Mouse (Mus musculus): Measurements from ENCODE around the gene Clec11a.

The Clec11a gene

DNA sequence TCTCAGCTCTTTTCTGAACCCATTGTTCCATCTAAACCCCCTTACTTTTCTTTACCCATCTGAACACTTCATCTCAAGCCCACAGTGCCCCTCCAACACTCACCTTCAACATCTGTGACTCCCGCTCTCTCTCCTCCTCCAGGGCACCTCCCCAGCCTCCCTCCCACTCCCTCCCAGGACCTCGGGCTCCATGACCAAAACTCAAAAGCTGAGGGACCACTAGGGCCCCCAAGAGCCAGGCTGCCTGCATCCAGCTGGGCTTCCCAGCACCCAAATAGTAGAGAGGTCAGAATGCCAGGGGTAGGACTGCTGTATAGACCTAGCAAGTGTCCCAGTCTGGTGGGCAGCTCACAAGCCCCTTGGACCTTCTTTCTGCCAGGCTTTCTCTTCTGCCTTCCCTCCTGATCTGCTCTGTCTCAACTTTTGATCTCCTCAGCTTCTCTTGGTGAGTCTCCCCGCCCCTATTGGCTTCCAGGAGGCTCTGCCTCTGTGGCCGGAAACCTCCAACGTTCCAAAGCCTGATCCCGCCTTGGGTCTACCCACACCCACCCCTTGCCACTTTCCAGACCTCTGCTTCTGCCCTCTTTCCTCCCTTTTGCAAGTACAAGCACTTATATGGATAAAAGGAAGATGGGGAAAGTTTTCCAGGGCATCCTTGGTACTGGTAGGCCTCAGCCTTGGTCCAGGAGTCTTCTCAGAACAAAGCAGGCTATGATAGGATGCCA, at the start of gene Clec11a:
Clec11a (minus strand) TSS at position 387 of the 725 bp plus-strand sequence.
- CTCF ChIA-PET: interaction anchor here (0.9 kb wide), 1 partner anchor 239 kb away, joined by 3 read pairs; no protein-coding TSS in a partner anchor

DNA sequence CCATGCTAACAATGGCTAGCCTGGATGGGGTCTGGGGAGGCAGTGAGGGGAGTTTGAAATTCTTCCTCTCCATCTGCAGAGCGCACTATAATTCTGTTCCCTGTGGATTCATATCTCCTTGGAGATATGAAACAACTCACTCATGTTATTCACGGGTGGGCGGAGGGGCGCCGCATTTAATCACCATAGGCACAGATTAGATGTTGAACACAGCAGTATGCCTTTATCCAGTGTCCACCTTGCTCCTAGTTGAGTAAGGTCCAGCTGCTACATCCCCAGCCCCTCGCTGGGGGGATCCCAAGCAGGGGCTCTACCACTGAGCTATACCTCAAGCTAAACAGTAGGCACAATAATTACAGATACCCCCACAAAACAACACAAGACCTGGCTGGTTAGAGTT, 48.7 kb upstream of the Clec11a start:
- CTCF ChIA-PET: no interaction called here

DNA sequence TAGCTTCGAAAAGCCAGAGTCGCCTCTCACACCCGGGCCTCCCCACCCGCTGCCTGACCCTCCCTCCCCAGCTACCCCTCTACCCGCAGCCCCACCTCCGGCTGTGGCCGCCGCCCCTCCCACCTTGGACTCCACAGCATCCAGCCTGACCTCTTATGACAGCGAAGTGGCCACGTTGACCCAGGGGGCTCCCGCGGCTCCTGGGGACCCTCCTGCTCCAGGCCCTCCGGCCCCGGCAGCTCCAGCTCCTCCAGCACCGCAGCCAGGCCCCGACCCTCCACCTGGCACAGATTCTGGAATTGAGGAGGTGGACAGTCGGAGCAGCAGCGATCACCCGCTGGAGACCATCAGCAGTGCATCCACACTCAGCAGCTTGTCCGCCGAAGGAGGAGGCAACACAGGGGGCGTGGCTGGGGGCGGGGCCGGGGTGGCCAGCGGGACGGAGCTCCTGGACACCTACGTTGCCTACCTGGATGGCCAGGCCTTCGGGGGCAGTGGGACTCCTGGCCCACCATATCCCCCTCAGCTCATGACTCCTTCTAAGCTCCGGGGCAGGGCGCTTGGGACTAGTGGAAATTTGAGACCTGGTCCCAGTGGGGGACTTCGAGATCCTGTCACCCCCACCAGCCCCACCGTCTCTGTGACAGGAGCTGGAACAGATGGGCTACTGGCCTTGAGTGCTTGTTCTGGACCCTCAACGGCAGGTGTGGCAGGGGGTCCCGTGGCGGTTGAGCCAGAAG, 47.1 kb upstream of the Clec11a start:
- CTCF ChIA-PET: interaction anchor here (0.5 kb wide), 1 partner anchor 426 kb away, joined by 3 read pairs; no protein-coding TSS in a partner anchor

DNA sequence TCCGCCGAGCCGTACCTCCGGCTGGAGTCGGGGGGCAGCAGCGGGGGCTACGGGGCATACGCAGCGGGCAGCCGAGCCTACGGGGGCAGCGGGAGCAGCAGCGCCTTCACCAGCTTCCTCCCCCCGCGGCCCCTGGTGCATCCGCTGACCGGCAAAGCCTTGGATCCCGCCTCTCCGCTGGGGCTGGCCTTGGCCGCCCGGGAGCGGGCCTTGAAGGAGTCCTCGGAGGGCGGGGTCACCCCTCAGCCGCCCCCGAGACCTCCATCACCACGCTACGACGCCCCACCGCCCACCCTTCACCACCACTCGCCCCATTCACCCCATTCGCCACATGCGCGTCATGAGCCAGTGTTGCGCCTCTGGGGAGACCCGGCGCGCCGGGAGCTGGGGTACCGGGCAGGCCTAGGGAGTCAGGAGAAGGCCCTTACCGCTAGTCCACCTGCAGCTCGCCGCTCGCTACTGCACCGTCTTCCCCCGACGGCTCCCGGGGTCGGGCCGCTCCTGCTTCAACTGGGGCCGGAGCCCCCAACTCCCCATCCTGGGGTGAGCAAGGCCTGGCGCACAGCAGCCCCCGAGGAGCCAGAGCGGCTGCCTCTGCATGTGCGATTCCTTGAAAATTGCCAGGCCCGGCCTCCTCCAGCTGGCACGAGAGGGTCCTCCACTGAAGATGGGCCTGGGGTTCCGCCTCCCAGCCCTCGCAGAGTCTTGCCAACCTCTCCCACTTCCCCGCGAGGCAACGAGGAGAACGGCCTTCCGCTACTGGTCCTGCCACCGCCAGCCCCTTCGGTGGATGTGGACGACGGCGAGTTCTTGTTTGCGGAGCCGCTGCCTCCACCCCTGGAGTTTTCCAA, 46.3 kb upstream of the Clec11a start:
- CTCF ChIA-PET: no interaction called here

DNA sequence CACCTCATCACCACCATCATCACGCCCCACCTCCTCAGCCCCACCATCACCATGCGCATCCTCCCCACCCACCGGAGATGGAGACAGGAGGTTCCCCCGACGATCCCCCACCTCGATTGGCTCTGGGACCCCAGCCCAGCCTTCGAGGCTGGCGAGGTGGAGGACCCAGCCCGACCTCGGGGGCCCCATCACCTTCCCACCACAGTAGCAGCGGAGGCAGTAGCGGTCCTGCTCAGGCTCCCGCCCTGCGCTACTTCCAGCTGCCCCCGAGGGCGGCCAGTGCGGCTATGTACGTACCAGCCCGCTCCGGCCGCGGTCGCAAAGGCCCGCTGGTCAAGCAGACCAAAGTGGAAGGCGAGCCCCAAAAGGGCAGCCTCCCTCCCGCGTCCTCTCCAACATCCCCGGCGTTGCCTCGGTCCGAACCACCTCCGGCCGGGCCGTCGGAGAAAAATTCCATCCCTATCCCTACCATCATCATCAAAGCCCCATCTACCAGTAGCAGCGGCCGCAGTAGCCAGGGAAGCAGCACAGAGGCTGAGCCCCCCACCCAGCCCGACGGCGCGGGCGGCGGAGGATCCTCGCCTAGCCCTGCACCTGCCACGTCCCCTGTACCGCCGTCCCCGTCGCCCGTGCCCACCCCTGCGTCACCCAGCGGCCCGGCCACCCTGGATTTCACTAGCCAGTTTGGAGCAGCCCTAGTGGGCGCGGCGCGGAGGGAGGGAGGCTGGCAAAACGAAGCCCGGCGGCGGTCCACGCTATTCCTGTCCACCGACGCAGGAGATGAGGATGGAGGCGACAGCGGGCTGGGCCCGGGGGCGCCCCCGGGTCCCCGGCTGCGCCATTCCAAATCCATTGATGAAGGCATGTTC, 45.4 kb upstream of the Clec11a start:
- CTCF ChIA-PET: interaction anchor here (0.7 to 1.7 kb wide), 2 partner anchors 9 to 49 kb away, joined by 3 read pairs; no protein-coding TSS in a partner anchor

DNA sequence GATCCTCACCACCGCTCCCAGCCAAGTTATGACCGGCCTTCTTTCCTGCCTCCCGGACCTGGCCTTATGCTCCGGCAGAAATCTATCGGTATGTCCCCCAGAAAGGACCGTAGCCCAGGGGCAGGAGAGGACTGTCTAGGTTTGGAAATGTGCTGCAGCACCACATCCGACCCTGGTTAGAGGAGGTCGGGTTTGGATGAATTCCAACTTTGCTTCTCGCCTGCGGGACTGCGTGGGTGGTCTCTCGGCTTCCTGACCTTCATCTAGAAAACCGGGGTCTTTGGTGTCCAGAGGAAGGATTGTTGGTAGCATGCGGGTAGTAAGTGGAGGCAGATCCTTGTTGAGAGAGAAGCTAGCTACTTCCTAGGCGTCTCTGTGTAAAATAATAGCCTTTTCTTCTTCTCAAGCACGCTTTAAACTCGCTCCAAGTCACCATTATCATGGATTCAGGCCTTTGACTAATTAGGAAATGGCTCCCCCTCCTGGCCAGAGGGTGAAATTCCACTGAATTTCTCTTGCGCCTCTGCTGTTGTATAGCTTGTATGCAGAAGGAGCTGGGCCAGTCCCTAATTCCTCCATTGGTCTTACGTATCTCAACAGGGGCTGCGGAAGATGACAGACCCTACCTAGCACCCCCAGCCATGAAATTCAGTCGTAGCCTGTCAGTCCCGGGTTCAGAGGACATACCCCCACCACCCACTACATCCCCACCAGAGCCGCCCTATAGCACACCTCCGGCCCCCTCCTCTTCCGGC, 44.4 kb upstream of the Clec11a start:
- CTCF ChIA-PET: interaction anchor here (0.7 to 1.7 kb wide), 4 partner anchors 10 to 88 kb away, joined by 3 to 4 read pairs (median 3); no protein-coding TSS in a partner anchor

DNA sequence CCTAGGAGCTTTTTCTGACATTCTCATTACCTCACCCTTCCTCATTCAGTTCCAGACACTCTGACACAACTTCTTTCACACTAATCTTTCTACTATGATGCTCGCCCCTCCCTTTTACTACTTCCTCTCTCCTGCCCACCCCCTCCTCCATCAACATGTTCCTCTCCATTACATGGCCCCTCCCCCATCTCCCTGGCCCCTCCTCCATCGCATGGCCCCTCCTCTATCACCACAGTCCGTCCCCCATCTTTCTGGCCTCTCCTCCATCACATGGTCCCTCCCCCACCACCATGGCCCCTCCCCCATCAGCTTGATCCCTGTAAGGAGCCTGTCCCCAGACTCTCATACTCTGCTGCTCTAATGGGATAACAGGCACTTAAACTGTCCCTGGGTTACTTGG, 42.3 kb upstream of the Clec11a start:
- CTCF ChIA-PET: interaction anchor here (0.6 to 1.3 kb wide), 3 partner anchors 10 to 325 kb away, joined by 3 to 23 read pairs (median 4); no protein-coding TSS in a partner anchor

DNA sequence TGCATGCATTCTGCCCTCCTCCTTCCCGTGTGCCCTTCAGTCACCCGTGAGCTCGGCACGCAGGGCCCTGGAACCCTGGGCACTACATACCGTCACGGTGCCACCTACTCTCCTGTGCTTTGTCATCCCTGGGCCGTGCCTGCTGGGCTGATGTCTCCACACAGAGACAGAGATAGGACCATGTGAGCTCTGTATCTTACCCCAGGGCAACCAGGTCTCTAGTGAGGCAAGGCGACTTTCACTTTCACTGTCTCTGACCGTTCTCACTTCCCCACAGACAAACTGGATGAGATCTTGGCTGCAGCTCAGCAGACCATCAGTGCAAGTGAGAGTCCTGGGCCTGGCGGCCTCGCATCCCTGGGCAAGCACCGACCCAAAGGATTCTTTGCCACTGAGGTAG, 37.9 kb upstream of the Clec11a start:
- CTCF ChIA-PET: no interaction called here

DNA sequence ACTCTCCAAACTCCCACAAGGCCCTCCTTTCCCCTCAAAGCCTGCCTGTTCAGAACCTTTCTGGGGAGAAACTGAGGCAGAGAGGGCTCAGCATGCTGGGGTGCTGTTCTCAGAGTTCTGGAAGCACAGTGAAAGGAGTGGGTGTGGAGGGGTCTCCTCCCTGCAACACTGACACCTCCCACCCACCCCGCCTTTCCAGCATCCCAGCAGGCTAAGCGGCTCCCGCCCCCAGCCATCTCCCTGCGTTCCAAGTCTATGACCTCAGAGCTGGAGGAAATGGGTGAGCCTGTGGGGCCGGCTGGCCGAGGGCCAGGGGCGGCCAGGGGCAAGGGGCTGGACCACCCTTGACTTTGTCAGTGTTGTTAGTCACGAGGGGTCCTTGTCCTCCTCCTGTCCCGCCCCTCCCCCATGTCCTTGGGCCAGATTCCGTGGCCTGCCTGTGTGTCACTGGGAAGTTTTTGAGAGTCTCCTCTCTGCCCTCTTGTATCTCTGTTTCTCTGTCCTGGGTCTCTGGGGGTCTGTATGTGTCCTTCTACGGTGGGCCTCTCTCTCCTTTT, 36.8 kb upstream of the Clec11a start:
- CTCF ChIA-PET: interaction anchor here (0.6 kb wide), 1 partner anchor 483 kb away, joined by 6 read pairs; no protein-coding TSS in a partner anchor

DNA sequence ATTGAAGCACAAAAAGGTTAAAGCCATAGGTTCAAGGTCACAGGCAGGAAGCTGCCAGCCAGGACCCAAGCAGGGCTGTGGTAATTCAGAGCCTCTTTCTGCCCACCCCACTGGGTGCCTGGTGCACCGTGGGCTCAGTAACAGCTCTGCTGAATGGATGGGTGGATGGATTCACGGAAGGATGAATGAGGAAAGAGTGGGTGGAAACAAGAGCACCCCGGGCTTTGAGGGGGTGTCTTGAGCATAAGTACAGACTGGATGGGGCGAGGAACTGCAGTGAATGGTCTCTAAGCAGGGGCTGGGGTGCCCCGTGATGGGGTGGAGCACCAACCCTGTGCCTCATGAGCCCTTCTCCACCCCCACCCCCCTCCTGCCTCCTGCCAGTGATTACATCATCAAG, 35.0 kb upstream of the Clec11a start:
- CTCF ChIA-PET: no interaction called here

DNA sequence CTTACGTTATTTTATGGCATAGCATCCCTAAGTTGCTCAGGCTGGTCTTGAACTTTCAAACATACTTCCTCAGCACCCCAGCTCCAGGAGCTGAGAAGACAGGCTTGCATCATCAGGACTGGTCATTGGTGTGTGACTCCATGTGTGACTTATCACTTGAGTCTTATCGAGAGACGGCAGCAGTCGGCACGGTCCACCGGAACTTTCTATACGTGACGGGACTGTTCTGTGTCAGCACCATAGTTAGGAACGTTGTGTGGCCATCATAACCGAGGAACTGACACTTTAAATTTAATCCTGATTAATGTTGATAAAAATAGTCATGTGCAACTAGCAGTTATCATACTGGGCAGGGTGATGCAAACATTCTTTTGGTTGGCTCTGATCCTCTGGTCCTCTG, 34.4 kb upstream of the Clec11a start:
- CTCF ChIA-PET: no interaction called here

DNA sequence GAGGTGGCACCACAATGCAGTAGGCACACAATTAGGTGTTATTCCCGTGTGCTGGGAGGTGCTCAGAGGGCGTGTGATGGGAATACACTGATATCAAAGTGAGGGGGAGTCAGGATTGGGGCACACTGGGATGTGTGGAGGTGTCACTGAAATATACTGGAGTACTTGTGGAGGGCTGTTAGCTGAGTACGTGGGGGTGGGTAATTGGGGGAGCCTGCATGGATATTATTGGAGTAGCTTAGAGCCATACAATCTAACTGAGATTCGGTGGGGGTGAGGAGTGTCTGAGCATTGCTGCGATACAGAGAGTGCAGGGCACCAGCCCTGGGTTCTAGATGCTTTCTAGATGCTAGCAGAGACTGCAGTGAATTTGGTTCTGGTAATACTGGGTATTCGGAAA, 33.5 kb upstream of the Clec11a start:
- CTCF ChIA-PET: no interaction called here

DNA sequence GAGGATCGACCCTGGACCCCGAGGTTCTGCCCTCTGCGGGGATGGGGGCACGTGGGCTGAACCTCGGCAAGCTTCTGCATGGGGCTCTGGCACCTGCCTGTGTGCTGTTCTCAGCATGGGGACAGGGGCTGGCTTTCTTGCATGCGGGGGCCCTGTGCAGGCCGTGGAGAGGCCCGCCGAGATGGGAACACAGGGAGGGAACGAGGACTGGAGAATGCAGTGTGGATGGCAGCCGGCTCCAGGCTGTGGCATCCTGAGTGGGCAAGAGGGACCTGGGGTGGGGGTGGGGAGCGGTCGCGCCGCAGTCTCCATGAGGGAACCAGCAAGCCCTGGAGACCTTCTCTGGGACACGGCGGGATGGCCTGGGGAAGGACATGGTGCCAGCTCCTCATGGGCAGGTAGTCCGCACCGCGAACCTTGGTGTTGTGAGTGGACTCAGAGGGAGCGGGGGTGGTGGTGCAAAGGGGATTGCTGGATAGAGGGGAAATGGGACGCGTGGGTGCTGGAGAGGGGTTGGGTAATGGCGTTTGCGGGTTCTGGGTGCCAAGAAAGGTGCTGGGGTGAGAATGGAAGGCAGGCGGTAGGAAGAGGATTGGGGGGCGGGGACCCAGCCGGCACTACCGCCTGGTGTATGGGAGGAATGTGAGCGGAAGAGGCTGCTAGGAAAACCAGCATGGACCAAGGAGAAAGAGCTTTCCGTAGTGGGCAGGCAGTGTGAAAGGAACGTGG, 30.6 kb upstream of the Clec11a start:
- CTCF ChIA-PET: no interaction called here

DNA sequence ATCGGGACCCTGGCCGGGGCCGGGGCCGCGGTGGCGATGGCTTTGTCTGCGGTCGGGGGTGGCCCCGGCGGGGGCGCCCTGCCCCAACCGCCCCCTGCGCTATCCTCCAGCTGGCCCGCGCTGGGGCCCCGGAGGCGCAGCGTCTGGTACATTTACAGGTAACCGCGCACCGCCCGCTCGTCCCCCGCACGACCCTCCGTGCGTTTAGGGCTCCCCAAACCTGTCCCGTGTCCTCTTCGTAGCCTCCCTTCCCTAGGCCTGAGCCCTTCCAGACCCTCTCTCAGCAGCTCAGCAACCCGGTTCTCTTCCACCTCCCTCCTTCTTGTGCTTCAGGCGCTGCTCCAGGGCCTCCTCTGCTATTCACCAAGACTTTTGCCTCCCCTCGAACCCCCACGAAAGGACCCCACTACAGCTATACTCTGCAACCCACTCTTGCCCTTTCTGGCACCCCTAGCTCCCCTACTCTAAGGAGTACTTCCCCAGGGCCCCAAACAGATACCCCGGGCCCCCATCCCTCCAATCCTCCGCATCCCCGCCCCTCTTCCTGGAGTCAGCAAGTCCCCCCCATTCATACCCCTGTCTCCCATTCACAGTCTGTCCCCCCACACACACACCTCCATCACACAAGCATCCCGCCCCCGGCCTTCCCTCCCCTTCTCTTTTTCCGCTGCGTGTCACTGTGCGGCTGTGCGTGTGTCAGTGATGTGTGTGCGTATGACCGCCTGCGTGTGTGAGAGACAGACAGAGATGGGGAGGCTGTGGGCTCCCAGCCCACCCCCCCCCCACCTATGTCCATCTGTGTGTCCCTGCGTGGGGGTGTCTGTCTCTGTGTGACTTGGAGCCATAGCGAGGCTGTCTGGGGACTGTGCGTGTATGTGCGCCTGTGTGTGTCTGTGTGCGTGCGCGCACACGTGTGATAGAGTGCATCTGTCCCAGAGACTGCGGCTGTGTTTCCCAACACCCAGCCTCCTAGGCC, 29.6 kb upstream of the Clec11a start:
- CTCF ChIA-PET: no interaction called here

DNA sequence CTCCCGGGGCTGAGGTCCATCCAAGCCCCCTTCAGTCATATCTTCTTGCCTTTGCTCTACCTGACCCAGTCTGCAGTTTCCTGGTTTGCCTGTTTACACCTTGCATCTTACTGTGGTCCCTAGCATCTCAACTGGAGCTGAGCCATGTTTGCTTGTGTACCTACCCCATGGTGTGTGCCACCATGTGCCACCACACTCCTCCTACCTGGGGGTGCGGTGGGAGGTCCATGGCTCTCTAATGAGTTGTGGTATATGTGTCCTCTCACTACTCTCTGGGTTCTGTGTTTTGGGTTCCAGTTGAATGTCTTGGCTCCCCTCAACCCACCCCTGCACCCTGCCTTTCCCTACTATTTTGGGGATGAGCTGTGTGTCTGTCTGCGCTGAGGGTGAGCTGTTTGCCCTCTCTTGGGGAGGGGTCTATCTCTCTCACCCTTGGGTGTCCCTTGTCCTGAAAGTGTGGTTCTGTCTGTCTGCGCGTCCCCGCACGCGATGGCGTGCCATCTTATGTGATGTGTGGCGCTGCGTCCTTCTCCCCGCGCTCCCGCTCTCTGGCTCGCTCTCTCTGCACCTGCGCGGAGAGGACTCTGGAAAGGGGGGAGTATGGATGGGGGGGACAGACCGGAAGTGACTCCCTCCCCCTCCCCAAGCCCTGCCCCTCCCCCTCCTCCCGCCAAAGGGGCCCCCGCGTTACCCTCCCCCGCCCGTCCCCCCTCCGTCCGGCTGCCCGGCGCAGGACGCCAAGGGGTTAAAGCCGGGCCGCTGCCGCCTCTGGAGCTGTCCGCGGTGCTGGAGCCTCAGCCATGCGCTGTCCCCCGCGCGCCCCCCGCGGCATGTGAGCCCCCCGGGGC, 28.6 kb upstream of the Clec11a start:
- CTCF ChIA-PET: no interaction called here

DNA sequence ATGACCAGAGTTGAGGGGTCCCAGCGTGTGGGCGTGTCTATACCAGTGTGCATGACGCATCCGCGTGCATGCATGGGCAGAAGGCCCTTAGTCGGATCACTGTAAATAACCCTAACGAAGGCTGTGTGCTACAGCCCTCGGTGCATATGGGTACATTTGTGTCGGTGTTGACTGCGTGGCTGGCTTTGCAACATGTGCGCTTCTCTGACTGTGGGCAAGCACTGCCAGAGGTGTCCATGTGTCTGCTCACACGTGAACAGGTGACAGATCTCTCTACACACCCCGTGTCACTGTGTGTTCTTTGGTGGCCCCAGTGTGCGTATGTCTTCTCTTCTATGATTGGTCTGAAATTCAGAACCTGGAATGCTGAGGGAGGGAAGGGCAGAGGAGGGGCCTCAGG, 27.4 kb upstream of the Clec11a start:
- CTCF ChIA-PET: no interaction called here

DNA sequence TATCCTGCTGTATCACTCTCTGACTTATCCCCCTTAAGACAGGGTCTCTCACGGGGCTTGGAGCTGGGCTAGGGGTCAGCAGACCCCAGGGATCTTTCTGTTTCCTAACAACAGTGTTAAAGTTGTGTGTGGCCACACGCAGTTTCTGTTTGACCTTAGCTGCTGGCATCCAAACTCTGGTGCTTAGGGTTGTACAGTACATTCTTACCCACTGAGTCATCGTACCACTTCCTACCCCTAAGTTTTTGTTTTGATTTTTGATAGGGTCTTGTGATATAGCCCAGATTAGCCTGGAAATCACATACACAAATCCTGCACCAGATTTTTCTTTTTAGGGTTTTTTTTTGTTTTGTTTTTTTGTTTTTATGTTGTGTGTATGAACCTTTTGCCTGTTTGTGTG, 25.6 kb upstream of the Clec11a start:
- CTCF ChIA-PET: no interaction called here
